Mouse (Mus musculus) skeletal muscle tissue, adult 2 months (tissue): ENCODE data around the gene Tnk2.

Experiments
- DNase-seq: peaks from one replicate; pipeline ENCODE4 v3.0.0-alpha.2; 2012; ENCODE audit warnings: low read depth, low spot score

The Tnk2 gene

GRCm38 (mm10) chr16:32643661-32644061 lies at the start of gene Tnk2:
Gene Tnk2, plus strand, starts transcription at chr16:32643874.
- peak; percentile 70 for DNase-seq

GRCm38 (mm10) chr16:32593916-32594315 lies 49.8 kb upstream of the Tnk2 start:
- no peak for DNase-seq

GRCm38 (mm10) chr16:32594701-32595100 lies 49.0 kb upstream of the Tnk2 start:
- DNase-seq, result no peak

GRCm38 (mm10) chr16:32595142-32595855 lies 48.4 kb upstream of the Tnk2 start:
- no peak for DNase-seq

- no peak for DNase-seq
These were observed 45.7 kb upstream of the Tnk2 start for GRCm38 (mm10) chr16:32597909-32598381.

GRCm38 (mm10) chr16:32599151-32599550 lies 44.5 kb upstream of the Tnk2 start:
- DNase-seq, result no peak

GRCm38 (mm10) chr16:32602193-32602685 lies 41.4 kb upstream of the Tnk2 start:
- DNase-seq, result no peak

- DNase-seq, result no peak
These were observed 35.9 kb upstream of the Tnk2 start for GRCm38 (mm10) chr16:32607562-32608343.

GRCm38 (mm10) chr16:32608344-32608711 lies 35.3 kb upstream of the Tnk2 start:
- DNase-seq, result no peak

- peak; percentile 99 for DNase-seq
These were observed 34.8 kb upstream of the Tnk2 start, which contains the start of gene Tfrc for GRCm38 (mm10) chr16:32608712-32609400. Gene Tfrc, plus strand, starts transcription at chr16:32608920.

- DNase-seq, result no peak
These were observed 34.3 kb upstream of the Tnk2 start for GRCm38 (mm10) chr16:32609401-32609779.

- no peak for DNase-seq
These were observed 33.0 kb upstream of the Tnk2 start for GRCm38 (mm10) chr16:32610460-32611255.

GRCm38 (mm10) chr16:32612052-32612451 lies 31.6 kb upstream of the Tnk2 start:
- no peak for DNase-seq

- DNase-seq, result no peak
These were observed 30.3 kb upstream of the Tnk2 start for GRCm38 (mm10) chr16:32613269-32613834.

- no peak for DNase-seq
These were observed 29.6 kb upstream of the Tnk2 start for GRCm38 (mm10) chr16:32614047-32614446.

GRCm38 (mm10) chr16:32618946-32619345 lies 24.7 kb upstream of the Tnk2 start:
- no peak for DNase-seq

- no peak for DNase-seq
These were observed 15.5 kb upstream of the Tnk2 start for GRCm38 (mm10) chr16:32628140-32628539.

GRCm38 (mm10) chr16:32632328-32632824 lies 11.3 kb upstream of the Tnk2 start:
- DNase-seq, result no peak

GRCm38 (mm10) chr16:32633486-32634012 lies 10.1 kb upstream of the Tnk2 start:
- no peak for DNase-seq

- DNase-seq, result no peak
These were observed 9.5 kb upstream of the Tnk2 start for GRCm38 (mm10) chr16:32634183-32634582.
